Mouse (Mus musculus) left cerebral cortex, adult 2 months (tissue): ENCODE data around the gene Gata3. TPM values are rescaled to one million over a fixed set of nuclear protein-coding genes. Genes with fewer than 3 reads are reported as not detected.

Experiments
- DNase-seq, 2 experiments: peaks; one replicate each; pipeline ENCODE4 v3.0.0; 2021 to 2022; ENCODE audit warnings: low spot score in 2 of 2, mixed read lengths in 1 of 2; ENCODE audit errors: extremely low spot score in 1 of 2
- H3K27ac ChIP-seq: fragments of 200-600 bp; 2 replicates; pipeline ENCODE4 v1.8.1; 2022
- H3K4me3 ChIP-seq: fragments of 200-600 bp; 2 replicates; pipeline ENCODE4 v1.8.1; 2022
- CTCF ChIP-seq: fragments of 200-600 bp; IDR thresholded peaks from 2 replicates; pipeline ENCODE4 v1.8.1; 2022; ENCODE audit warnings: antibody characterized with exemption, mild to moderate bottlenecking, moderate library complexity
- intact Hi-C: fragments of 180-260 bp; cut with DNase I; formaldehyde crosslinking; loops from one replicate; pipeline ENCODE4 v1.15.1; 2025
- total RNA-seq, 2 experiments: library from RNA; stranded (reverse); gene quantifications; 2 replicates each; pipeline ENCODE4 v1.2.3; 2021

Gene Gata3
- total RNA-seq, 2 experiments from 2014 or later, result not detected

DNA sequence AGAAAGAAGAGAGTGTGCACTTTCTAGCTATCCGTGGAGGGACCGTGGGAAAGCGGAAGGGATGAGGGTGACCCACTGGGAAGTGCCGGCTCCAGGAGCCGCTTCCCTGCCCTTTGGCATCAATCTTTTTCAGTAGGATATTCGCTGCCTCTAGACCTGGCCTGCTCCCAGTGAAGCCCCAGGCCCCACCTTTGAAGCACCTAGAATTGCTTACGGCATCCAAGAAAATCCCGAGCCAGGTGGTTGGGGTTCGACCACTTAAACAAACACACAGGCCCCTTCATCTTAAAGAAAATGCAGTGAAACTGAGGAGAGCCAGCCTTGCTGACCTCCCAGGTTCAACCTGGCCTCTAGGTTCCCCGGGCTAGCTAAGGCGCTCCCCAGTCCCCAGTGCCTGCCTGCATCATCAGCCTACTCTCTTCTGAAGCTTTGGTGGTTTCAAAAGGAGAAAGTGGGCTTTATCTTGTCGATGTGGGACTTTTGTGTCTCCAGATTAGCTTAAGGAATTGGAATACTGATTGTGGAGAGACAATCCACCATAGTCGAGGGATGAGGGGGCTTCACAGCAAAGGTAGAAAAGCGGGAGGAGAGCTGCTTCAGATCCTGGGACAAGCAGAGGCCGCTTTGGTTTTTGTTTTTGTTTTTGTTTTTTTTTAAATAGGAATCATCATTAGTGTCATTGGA is 5.2 kb downstream of the Gata3 start:
- Histone ChIP-seq H3K4me3 (no peak overlapping the region), H3K27ac (no peak overlapping the region)
- TF ChIP-seq CTCF, result no peak
- intact Hi-C loops, result loop anchor here (10.0 kb wide), 1 partner anchor 1210 kb away; no protein-coding TSS in a partner anchor
- no peak for DNase-seq

DNA sequence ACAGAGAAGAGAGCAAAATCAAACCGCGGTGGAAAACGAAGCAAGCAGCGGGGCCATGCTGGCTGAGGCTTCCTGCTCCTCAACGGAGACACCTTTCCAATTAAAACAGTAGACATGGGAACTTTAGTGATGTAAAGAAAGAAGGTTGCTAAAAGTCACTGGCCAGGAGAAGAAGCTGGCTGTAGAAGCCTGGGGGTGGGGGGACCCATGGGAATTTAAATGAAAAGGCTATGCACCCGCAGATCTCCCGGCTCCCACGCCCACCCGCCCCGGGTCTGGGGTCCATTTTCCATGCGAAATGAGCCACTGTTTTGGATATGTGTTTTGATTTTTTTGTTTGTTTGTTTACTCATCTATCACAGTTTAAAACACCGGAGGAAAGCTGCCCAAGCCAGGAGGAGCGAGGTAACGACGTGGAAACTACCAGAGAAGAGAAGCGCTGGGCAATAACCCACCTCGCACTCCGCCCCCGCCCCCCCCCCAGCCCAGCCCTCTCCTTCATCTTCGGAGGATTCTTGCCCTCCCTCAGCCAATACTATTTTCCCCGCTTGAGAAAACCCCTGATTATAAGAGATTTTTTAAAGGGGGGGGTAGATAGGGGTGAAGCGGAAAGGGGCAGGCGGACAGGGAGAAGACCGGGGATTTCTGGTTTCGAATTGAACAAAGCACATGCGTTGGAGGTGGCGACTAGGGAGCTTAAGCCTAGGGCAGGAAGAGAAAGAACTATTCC is 5.9 kb downstream of the Gata3 start:
- no peak for TF ChIP-seq CTCF
- no peak overlapping the region for H3K4me3 ChIP-seq
- intact Hi-C loops, result loop anchor here (10.0 kb wide), 1 partner anchor 1209 kb away; no protein-coding TSS in a partner anchor
- no peak for DNase-seq
- no peak overlapping the region for H3K27ac ChIP-seq

GRCm38 (mm10) chr2:9882926-9883802 is 6.7 kb downstream of the Gata3 start:
- TF ChIP-seq CTCF, result no peak
- DNase-seq, result no peak
- intact Hi-C loops, result loop anchor here (10.0 kb wide), 1 partner anchor 1208 kb away; no protein-coding TSS in a partner anchor
- Histone ChIP-seq H3K27ac (no peak overlapping the region), H3K4me3 (no peak overlapping the region)

DNA sequence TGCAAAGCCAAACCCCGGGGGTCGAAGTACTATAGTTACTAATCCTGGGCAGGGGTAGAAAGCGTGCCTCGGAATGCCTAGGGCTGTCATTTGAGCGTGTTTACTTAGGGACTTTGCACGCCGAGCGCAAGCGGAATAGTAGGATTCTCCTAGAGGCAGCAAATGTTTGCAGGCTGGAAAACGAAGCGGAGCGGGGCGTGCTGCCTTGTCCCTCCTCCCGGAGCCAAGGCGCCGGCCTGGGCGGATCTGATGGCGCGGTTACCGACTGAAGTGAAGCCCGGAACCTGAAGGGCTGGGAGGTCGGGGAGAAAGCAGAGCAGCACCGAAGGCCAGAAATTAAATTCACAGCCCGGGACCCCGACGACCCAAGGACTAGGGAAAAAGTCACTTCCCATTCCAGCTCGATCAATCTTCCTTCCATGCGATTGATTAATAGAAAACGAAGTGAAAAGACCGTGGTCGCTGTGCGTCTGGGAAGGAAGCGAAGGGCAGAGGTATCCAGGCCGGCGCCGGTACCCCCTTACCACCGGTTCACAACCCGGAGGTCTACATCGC is 7.4 kb downstream of the Gata3 start:
- no peak for TF ChIP-seq CTCF
- intact Hi-C loops, result loop anchor here (10.0 kb wide), 1 partner anchor 1208 kb away; no protein-coding TSS in a partner anchor

DNA sequence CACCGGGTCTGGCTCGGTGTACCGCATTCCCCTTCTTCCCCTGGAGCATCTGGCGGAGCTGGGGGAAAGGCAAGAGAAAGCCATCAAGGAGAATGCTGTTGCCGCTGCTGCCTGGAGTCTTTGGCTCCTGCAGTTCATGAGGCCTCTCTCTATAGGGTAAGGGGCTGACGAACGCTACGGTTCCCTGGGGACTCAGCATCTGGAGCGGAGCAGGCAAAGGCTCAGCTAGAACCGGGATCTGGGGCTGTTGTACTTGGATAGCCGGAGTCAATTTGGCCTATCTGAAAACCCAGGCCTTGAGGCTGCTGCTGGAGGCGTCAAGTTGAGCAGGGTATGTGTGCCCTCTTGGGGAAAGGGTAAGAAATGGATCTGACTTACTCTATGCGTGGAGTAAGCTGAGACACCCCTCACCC is 8.2 kb downstream of the Gata3 start:
- DNase-seq, result no peak
- no peak overlapping the region for H3K4me3 ChIP-seq
- no peak for TF ChIP-seq CTCF
- intact Hi-C loops, result loop anchor here (10.0 kb wide), 1 partner anchor 1207 kb away; no protein-coding TSS in a partner anchor
- no peak overlapping the region for H3K27ac ChIP-seq

More for the DNA sequence above, 7.4 kb downstream of the Gata3 start:
- no peak for DNase-seq
- H3K27ac ChIP-seq, result no peak overlapping the region
- no peak overlapping the region for H3K4me3 ChIP-seq

DNA sequence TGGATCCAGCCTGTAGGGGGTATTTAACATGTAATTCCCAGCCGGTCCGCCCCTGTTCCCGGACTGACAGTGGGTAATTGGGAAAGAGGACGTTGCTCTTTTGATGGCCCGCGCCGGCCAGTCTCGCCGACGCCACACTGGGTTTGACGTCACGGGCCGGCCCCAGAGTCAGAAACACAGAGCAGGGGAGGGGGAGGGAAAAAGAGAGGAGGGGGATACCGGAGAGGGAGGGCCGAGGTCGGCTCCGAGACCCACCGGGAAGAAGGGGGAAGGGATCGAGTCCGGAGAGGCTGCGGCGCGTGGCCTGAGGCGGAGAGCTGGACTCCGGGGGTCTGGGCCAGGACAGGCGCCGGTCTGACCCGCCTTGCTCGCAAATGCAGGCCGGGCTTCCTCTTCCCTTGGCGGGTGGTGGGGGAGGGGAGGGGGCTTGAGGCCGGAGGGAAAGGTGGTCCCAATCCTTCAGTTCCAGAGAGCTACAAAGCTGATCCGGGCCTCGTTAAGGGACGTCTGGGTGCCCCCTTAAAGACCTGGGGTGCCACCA is 8.7 kb downstream of the Gata3 start, which contains the start of gene 4930412O13Rik:
Gene 4930412O13Rik, plus strand, starts transcription at position 202 of the 541 bp plus-strand sequence.
- no peak for DNase-seq
- no peak within 1 kb of the TSS for H3K27ac ChIP-seq
- H3K4me3 ChIP-seq, result no peak within 1 kb of the TSS
- intact Hi-C loops, result loop anchor here (10.0 kb wide), 1 partner anchor 1206 kb away; no protein-coding TSS in a partner anchor
- no peak for TF ChIP-seq CTCF

- TF ChIP-seq CTCF, result no peak
- Histone ChIP-seq H3K4me3 (no peak overlapping the region), H3K27ac (no peak overlapping the region)
- no peak for DNase-seq
- intact Hi-C loops, result loop anchor here (10.0 kb wide), 1 partner anchor 1205 kb away; no protein-coding TSS in a partner anchor
Measured at GRCm38 (mm10) chr2:9880271-9880670, 9.6 kb downstream of the Gata3 start.

DNA sequence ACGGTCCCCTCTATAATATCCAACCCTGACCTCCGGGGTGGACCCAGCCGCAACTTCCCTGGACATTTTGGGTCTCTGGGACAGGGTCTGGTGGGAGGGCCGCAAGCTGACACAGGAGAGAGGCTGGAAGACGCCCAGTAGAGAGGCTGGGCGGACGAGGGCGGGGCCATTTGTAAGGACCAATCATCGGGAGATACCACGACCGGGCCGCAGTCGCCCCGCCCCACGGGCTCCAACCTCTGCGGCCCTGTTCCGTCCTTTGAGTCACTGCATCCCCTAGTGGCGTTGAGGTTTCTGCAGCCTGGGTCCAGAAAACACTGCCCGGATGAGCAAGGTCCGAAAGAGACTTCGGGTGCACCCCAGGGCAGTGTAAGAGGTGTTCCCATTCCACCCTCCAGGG is 10.3 kb downstream of the Gata3 start:
- H3K4me3 ChIP-seq, result peak overlapping the region; percentile 9; the same call in 1 of the 2 replicates
- TF ChIP-seq CTCF, result peak; percentile 55
- no peak overlapping the region for H3K27ac ChIP-seq
- DNase-seq, result peak in 1 of 2 experiments; percentile 40
- intact Hi-C loops, result loop anchor here (5.0 to 10.0 kb wide), 2 partner anchors 493 to 1125 kb away; partner anchors contain the start of gene Sfmbt2

GRCm38 (mm10) chr2:9879092-9879491 is 10.7 kb downstream of the Gata3 start:
- Histone ChIP-seq H3K4me3 (peak overlapping the region; percentile 9; the same call in 1 of the 2 replicates), H3K27ac (no peak overlapping the region)
- intact Hi-C loops, result loop anchor here (5.0 to 10.0 kb wide), 2 partner anchors 493 to 1124 kb away; partner anchors contain the start of gene Sfmbt2
- no peak for DNase-seq
- TF ChIP-seq CTCF, result no peak

GRCm38 (mm10) chr2:9878564-9879081 is 11.2 kb downstream of the Gata3 start:
- no peak for TF ChIP-seq CTCF
- Histone ChIP-seq H3K27ac (no peak overlapping the region), H3K4me3 (peak overlapping the region; percentile 9; the same call in 1 of the 2 replicates)
- no peak for DNase-seq
- intact Hi-C loops, result loop anchor here (5.0 to 10.0 kb wide), 2 partner anchors 494 to 1124 kb away; partner anchors contain the start of gene Sfmbt2
